Mouse (Mus musculus) right cerebral cortex, postnatal 14 days (tissue): ENCODE measurements around the gene Grin3a.
A peak's percentile ranks its signal among the peaks of the same experiment; 100 is the strongest.

Experiments
- DNase-seq: peaks from one replicate; pipeline ENCODE4 v3.0.0; 2022

Gene Grin3a

GRCm38 (mm10) chr4:49845612-49845985 lies at the start of gene Grin3a:
Grin3a (minus strand) TSS chr4:49845744.
- DNase-seq: peak; percentile 76

DNA sequence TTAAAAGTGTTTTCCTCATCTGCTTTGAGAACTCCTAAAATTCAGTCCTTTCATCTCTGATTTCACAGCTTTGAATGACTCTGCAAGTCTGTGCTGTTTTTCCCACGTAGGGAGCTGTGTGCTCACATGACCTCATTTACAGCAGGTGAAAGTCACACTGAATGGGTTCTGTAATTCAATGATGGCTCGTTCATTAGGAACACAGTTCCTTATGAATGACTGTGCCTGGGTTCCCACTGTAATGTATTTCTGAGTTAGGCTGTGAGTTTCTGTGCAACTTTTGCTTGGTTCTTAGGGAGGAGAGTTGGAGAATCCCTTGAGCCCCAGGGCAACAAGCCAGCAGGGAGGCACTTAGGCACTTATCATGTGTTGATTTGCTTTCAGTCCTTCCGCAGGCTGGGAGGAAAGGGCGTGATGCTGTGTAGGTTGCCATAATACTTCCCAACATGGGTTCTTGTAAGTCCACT lies 46.3 kb upstream of the Grin3a start:
- no peak for DNase-seq

DNA sequence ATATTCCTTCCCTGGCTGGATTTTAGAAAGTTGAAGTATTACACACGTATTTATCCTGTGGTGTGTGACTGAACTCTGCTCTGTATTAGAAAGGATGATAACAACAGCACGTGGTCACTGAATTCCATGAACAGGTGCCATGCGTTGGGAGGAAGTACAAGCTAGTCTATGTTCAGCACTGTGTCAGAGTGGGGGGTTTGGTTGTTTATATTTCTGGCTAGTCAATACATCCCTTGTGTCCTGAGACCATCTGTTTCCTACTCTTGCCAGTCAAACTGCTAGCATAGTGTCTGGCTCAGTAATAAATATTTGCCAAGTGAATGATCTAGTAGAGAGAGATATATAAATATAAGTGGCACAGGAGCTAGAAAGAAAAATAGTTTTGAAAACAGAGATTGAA lies 31.5 kb upstream of the Grin3a start:
- no peak for DNase-seq

DNA sequence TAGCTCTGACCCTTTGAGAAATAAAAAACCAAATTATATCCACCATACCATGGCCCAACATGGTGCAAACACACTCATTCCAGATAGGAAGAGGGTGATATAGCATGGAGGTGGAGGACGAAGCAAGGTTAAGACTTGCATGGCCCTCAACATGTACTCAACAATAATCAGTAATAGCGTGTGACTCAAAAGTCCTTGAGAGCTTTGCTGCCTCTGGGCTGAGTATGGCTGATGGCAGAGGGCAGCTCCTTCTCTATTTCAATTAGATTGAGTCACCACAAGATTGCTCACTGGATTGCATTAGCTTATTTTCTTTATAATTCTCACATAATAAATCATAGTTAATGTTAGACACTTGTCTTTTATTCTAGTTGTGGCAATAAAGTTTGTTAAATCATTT lies 15.1 kb upstream of the Grin3a start:
- DNase-seq: no peak

- peak; percentile 26 for DNase-seq
Measured at GRCm38 (mm10) chr4:49844828-49845611, 524 bp downstream of the Grin3a start.

- peak; percentile 25 for DNase-seq
Measured at GRCm38 (mm10) chr4:49844274-49844827, 1.2 kb downstream of the Grin3a start.

DNA sequence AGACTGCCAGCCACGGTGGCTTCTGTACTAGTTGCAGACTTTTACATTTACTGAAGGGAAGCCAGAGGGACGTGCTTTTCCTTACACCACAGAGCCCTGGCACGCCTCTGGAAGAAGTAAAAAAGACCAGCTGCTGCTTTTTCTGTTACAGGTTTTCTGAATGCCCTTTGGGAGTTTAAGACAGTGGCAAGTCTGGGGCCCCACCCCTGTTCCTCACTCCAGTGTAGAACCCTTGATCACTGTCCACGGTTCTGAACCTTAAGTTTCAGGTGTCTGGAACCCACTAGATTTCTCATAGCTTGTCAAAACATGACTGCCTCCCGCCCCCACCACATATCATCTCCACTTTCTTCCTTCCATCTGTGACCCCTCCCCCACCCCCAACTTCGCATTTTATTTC lies 1.8 kb downstream of the Grin3a start:
- peak; percentile 8 for DNase-seq

- DNase-seq: no peak
Measured at GRCm38 (mm10) chr4:49832035-49832434, 13.5 kb downstream of the Grin3a start.

DNA sequence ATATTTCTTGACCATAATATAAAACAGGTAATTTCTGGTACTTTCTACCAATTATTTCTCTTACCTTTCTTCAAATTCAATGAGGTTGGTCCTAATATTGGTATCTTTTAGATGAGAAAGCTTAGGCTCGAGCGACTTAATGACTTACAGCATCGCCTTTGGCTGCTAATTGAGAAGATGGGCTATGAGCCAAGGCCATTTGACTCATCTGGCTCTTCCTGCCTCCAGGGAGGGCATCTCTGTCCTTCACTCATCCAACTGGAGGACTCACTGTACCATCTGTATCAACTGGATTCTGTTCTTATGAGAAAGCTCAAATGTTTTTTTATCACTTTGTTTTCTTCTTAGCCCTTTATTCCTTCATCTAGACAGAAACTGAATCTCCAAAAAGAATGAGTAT lies 31.7 kb downstream of the Grin3a start:
- no peak for DNase-seq

DNA sequence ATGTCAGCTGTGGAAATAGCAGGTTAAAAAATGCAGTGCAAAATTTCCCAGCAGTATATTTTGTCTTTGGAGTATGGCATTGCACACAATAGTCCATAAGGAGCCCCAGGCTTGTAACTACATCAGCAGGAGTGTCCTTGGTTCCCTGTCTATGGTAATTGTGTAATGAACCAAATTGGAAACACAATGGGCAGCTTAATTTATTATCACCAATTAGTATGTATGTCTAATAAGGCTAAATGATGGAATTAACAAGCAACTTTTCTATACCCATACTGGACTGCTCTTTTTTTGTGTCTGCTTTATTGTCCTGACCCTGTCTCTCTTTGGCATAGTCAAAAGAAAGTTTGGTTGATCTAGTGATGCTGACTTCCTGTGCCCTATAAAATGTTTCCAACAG lies 38.8 kb downstream of the Grin3a start:
- no peak for DNase-seq

- peak; percentile 3 for DNase-seq
Measured at GRCm38 (mm10) chr4:49799338-49799737, 46.2 kb downstream of the Grin3a start.

GRCm38 (mm10) chr4:49788971-49789370 lies 56.6 kb downstream of the Grin3a start:
- no peak for DNase-seq

DNA sequence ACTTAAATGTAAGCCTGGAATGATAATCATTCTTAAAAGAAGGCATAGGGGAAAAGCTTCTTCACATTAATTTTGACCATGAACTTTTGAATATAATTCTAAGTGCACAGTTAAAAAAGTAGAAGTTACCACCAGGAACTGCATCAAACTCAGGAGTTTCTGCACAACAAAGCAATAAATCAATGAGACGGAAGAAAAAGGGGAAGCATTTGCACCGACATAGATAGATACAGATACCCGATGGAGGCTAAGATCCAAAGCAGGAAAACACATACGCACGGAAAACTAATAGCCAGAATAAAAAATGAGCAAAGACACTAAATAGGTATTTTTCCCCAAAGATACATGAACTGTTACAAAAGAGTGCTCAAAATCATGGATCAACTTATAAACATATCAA lies 102.7 kb downstream of the Grin3a start:
- DNase-seq: no peak

DNA sequence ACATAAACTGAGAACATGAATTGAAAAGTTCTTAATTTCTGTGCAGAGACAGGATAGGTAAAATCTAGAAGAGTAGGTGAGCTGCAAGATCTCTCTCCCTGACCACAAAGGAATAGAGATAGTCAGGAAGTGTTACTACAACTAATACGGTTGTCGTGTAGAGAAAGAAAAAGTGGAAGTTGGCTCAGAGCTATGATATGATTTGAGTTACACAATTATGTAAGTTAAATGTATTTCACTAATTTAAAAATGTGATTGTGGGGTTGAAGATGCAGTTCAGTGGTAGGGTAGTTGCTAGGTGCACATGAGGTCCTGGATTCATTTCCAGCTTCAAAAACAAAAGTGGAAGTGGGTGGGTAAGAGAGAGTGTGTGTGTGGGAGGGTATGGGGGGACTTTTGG lies 103.6 kb downstream of the Grin3a start:
- no peak for DNase-seq

DNA sequence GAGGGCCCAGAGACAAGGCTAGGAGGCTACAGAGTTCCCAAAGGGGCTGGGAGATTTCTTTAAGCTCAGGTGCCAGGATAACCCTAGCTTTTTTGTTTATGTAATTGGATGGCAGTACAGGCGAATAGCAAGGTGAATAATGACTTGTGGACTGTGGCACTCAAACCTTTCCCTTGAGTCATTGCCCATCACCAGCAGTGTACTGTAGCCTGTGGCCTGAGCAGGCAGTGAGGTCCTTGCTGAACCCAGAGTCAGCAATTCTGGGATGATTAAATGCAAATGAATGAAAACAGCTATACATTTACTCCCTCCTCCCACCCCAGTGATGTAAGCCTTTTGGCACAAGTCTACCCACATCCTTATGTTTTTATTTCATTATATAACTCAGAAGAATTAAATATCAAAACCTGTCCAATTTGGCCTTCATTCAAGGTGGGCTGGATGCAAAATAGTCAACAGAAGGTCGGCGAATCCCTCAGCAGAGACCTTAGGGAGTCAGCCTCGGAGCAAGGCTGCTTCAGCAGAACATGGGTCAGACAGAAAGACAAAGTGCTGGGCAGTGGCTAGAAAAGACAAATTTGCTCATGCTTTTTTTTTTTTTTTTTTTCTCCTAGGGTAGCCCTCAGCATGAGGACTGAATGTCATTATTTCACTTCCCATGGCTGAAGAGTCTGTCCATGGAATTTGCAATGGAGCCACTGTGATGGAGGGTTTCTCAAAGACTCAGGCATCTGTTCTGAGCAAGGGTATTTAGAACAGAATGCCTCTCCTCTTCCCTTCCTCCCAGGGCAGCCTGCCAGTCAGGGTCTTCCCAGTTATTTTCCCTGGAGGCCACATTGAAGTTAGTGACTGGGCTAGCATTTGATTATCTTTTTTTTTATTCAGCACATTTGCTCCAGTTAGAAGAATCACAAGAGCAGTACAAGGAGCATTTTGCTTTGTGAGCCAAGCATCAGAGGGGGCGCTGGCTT lies 104.5 kb downstream of the Grin3a start:
- DNase-seq: peak; percentile 9

DNA sequence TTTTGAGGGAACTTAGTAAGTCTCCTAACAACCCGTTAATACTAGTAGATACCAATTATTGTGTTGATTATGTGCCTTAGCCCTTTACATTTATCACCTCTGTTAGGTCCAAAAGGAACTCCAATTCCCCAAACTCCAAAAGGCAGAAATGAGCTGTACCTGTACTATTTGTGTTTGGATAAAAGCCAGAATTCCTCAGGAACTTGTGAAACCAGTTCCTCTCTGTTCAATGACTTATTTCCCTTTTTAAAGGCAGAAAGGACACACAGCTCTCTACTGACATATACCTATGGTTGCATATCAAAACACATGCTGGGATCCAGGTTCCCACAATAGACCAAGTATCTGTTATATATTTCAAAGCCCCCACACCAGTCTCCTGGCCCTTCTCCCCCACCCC lies 106.0 kb downstream of the Grin3a start:
- no peak for DNase-seq

GRCm38 (mm10) chr4:49729326-49729725 lies 116.2 kb downstream of the Grin3a start:
- no peak for DNase-seq

DNA sequence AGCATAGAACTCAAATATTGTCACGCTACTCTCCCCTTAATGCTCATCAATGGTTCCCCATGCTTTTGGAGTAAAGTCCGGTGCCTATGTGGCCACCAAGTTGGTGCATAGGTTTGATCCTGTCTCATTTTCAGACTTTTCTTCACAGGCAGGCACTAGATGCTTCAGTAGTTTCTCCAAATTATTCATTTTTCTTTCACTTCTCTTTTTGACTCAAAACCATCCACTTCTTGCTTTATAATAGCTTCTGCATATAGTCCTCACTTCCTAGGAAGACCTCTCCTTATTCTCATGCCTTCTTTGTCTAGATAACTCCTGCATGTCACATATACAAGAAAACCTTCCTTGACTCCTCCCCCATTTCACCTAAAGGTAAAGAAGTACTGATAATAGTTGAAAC lies 121.6 kb downstream of the Grin3a start:
- DNase-seq: no peak

DNA sequence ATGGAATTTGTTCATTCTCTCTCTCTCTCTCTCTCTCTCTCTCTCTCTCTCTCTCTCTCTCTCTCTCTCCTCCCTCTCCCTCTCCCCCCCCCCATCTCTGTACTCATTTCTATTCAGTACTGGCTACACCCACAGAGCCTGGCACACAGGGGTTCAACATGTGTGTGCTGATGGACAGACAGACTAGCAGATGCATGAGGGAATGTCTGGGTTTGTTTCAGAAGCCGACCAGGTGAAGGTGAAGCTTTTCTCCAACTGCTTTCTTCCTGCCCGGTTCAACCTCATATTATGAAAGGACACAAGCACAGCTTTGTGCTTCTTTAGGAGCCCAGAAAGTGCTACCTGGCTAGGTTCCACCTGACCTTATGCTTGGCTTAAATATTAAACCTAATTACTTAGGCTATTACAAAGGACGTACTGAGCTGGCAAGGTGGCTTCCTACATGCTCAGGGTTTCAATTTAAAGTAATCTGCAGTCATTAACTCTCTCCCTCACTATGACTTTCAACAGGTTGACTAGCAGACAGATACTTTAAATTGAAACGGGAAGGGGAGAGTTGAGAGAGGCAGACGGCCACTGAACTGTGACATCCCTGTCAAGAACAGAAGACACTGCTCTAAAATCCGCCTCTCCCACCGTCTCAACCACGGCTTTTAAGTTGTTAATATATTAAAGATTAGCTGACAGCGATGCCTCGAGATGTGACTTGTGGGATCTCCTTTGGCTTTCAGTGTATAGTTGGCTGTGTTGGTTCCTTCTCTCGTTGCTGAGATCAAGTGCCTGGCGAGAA lies 153.9 kb downstream of the Grin3a start:
- no peak for DNase-seq

DNA sequence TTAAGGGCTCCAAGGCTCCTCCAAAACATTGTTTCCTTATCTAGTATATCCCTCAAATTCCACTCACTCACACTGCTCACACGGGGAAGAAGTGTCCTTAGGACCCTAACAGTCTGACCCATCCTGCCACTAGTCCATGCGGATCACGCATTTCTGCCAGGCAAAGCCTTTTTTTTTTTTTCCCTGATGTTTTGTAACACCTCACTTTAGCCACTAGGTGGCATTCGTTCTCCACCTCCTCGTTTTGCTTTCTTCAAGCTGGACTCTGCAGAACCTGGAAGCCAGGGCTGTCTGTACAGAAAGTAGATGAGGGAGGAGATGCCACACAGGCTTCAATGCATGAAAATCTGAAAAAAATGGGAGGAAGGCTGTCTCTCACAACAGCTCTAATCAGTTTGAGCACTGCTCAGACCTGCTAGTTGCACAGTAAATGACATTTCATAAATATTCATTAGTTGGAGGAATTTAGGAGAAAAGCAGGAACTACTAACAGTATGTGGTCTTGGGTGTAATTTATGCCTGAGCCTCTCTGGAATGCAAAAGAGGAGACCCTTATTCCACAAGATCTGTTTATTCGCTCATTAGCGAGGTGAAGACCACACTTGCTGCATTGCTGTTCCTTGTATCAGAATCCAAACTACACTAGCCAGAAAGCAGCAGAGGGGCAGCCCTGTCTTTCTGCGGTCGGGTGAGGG lies 156.8 kb downstream of the Grin3a start:
- DNase-seq: peak; percentile 22

- no peak for DNase-seq
Measured at GRCm38 (mm10) chr4:49681812-49682211, 163.7 kb downstream of the Grin3a start, which contains the start of gene Ppp3r2. Ppp3r2 (minus strand) TSS chr4:49682024.
